Mouse (Mus musculus) forebrain, embryonic 10.5 days (tissue): ENCODE results near the gene Elmo1. TPM values are rescaled to one million over a fixed set of nuclear protein-coding genes. Genes with fewer than 3 reads are reported as not detected.
A peak's percentile ranks its signal among the peaks of the same experiment; 100 is the strongest.

Experiments used
- DNase-seq: peaks from one replicate; pipeline ENCODE4 v3.0.0-alpha.2; 2017; ENCODE audit warnings: low spot score; ENCODE audit errors: extremely low spot score
- H3K27ac ChIP-seq: fragments of 300-500 bp; sonication (generic); 2 replicates; pipeline ENCODE4 v1.5.1; 2016; ENCODE audit warnings: mild to moderate bottlenecking
- H3K27me3 ChIP-seq: fragments of 300-500 bp; sonication (generic); 2 replicates; pipeline ENCODE4 v1.6.1; 2016; ENCODE audit warnings: mild to moderate bottlenecking; ENCODE audit not compliant: poor library complexity, severe bottlenecking
- H3K36me3 ChIP-seq: fragments of 300-500 bp; sonication (generic); replicated peaks from 2 replicates; pipeline ENCODE4 v1.6.1; 2016; ENCODE audit warnings: mild to moderate bottlenecking, moderate library complexity
- H3K4me1 ChIP-seq: fragments of 300-500 bp; sonication (generic); 2 replicates; pipeline ENCODE4 v1.6.1; 2016
- H3K4me3 ChIP-seq: fragments of 300-500 bp; sonication (generic); 2 replicates; pipeline ENCODE4 v1.5.1; 2016; ENCODE audit warnings: mild to moderate bottlenecking, moderate library complexity
- H3K9me3 ChIP-seq: fragments of 300-500 bp; sonication (generic); 2 replicates; pipeline ENCODE4 v1.6.1; 2016; ENCODE audit warnings: mild to moderate bottlenecking, moderate library complexity
- WGBS: fragments of 180-500 bp; shearing (Covaris S2); methylation state at CpG from one replicate; pipeline ENCODE4 v1.1.7; 2016; 5-methylcytosine and 5-hydroxymethylcytosine counted together
- polyA plus RNA-seq: library from polyadenylated mRNA; unstranded; fragments of >200 nt; fragmentation: Nextera tagmentation; extraction: Ambion mirVana; gene quantifications from 2 replicates; pipeline ENCODE4 v1.2.1, GENCODE M21; 2016

The Elmo1 gene
- polyA plus RNA-seq, 1 experiment from 2014 or later, result 8.9 TPM

DNA sequence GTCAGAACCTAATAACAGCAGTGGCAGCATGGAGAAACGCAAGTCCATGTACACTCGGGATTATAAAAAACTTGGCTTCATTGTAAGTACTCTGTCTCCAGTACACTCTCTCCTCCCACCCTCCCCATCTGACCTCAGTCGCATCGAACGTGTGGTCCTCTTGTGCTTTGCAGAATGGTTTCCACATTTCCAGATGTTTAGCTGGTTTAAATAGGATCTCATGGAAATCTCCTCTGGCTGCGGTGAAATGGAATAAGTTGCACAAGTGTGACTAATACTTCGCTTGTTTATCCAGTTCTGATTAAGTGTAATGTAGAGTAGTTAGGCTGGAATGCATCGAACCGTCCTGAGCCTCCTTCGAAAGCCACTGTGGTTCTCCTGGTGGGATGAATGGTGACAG is 200.0 kb downstream of the Elmo1 start:
- no peaks in the 10 kb centered on the region for H3K9me3 ChIP-seq
- H3K36me3 ChIP-seq, result no peaks in the 10 kb centered on the region
- 88% methylated on average over 10 of the region's 10 CpGs for WGBS
- no peak overlapping the region for H3K4me3 ChIP-seq
- H3K27me3 ChIP-seq, result no peaks in the 10 kb centered on the region
- H3K4me1 ChIP-seq, result peaks cover 5% of the 10 kb centered on the region
- H3K27ac ChIP-seq, result no peak overlapping the region
- DNase-seq, result no peak

DNA sequence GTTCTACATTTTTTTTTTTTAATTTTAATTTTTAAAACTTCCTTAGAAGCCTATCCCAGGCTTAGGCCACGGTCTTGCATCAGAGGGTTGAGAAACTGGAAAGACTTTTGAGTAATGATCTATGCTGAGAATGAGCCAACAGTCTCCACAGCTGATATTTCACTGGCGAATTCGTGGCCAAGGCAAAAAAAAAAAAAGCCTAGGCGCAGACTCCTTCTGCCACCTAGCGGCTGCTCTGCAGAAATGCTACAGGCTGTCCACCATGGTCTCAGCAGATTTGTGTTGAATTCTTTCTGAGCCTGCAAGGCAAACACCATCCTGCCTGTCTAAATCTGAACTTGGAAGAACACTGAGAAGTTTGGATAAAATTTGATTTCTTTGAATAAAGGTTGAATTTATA is 202.0 kb downstream of the Elmo1 start:
- WGBS, result 9% methylated on average over 5 of the region's 5 CpGs
- DNase-seq, result peak; percentile 30

DNA sequence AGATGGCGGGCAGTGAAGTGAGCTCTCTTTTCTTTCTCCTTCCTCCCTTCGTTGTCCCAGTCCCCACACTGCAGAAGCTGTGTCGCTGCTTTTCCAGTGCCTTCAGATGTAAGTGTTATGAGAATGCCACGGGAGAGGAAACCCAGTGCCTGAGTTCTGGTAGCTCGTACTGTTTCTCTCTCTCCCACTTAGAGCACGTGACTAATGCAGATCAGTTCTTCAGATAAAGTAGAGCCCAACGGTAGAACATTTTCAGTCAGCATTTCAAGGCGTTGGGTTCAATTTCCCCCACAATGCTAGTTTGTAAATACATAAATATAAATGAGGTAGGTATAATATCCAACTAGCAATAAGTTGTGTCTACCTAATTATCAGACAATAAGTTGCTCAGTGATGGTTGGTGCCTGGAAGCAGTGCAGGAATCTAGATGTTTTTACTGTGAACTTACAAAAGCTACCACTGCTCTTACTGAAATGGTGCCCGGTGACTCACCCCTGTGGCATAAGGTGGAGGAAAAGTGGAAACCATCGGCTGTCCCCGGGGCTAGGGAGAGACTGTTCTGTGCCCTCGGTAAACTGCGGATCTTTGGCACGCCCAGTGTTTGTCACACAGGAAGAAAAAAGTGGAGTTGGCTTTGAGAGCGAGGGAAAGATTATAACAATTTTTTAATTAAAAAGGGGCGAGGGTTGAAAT is 205.0 kb downstream of the Elmo1 start:
- no peaks in the 10 kb centered on the region for H3K36me3 ChIP-seq
- WGBS, result 89% methylated on average over 16 of the region's 16 CpGs
- no peaks in the 10 kb centered on the region for H3K27me3 ChIP-seq
- H3K4me1 ChIP-seq, result no peaks in the 10 kb centered on the region
- H3K9me3 ChIP-seq, result no peaks in the 10 kb centered on the region
- no peak for DNase-seq
- no peak overlapping the region for H3K27ac ChIP-seq
- no peak overlapping the region for H3K4me3 ChIP-seq

More for the DNA sequence above, 202.0 kb downstream of the Elmo1 start:
- Histone ChIP-seq H3K27ac (no peak overlapping the region), H3K9me3 (no peaks in the 10 kb centered on the region), H3K4me1 (peaks cover 5% of the 10 kb centered on the region), H3K36me3 (no peaks in the 10 kb centered on the region), H3K4me3 (no peak overlapping the region), H3K27me3 (no peaks in the 10 kb centered on the region)

DNA sequence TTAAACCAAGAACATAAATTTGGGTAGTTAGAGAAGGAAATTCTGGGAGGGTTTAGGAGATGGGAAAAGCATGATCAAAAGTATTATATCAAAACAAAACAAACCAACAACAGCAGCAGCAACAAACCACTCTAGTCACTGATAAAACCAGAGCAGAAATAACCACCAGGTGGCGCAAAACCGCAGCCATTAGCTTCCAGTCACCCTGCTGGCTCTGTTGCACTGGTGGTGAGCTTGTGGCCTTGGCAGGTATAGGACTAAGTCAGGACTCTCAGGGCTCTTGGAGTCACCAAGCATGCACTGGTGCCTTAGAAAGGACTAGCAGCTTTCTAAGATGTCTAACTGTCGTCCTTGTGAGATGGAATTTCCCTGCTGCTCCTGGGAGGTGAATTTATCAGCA is 207.4 kb downstream of the Elmo1 start:
- DNase-seq, result peak; percentile 56
- no peak overlapping the region for H3K4me3 ChIP-seq

DNA sequence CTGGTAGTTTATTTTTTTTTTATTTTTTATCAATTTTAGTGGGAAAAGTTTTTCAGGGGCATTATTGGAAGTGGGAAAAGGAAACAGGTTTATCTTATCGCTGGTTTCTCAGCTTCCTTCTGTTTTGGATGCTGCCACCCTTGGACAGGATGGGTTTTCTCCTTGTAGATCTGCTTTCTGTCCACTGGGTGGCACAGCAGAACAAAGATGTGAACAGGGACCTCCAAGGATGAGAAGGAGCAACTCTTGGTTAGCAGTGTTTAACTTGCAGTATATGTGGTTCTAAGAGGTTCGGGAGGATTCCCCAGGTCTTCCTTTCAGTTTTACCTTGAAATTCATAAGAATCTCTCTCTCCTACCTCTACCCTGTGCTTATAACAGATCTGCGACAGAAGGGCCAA is 209.0 kb downstream of the Elmo1 start:
- Histone ChIP-seq H3K9me3 (no peaks in the 10 kb centered on the region), H3K36me3 (no peaks in the 10 kb centered on the region), H3K27ac (no peak overlapping the region), H3K27me3 (no peaks in the 10 kb centered on the region), H3K4me1 (no peaks in the 10 kb centered on the region), H3K4me3 (no peak overlapping the region)
- 66% methylated on average over 3 of the region's 3 CpGs for WGBS
- no peak for DNase-seq

More for the DNA sequence above, 207.4 kb downstream of the Elmo1 start:
- whole genome bisulfite sequencing, result 16% methylated on average over 3 of the region's 3 CpGs
- H3K9me3 ChIP-seq, result no peaks in the 10 kb centered on the region
- H3K27me3 ChIP-seq, result no peaks in the 10 kb centered on the region
- no peaks in the 10 kb centered on the region for H3K4me1 ChIP-seq
- no peaks in the 10 kb centered on the region for H3K36me3 ChIP-seq
- no peak overlapping the region for H3K27ac ChIP-seq

DNA sequence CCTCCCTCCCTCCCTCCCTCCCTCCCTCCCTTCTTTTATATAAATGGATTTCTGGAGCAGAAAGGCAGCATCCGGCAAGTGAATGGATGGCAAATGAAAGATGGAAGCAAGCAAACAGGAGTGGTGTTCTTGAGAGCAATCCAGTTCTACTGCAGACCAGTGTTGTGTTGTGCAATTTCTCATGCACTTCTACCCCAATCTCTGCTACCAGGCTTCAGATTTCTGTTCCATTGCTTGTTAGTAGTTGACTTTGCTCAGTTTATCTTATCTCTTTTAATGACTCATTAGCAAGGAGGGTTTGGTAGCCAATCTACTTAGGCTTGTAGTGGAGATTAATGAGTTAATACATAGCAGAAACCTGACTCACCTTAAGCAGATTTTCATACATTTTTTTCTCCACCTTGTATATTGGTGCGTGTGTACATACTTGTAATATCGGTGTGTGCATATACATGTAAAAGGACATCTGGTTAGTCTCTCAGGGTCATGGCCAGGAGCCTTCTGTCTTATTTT is 209.7 kb downstream of the Elmo1 start:
- WGBS, result 87% methylated on average over 3 of the region's 3 CpGs
- H3K27me3 ChIP-seq, result no peaks in the 10 kb centered on the region
- no peaks in the 10 kb centered on the region for H3K9me3 ChIP-seq
- H3K27ac ChIP-seq, result no peak overlapping the region
- H3K4me3 ChIP-seq, result no peak overlapping the region
- H3K4me1 ChIP-seq, result no peaks in the 10 kb centered on the region
- DNase-seq, result no peak
- no peaks in the 10 kb centered on the region for H3K36me3 ChIP-seq

DNA sequence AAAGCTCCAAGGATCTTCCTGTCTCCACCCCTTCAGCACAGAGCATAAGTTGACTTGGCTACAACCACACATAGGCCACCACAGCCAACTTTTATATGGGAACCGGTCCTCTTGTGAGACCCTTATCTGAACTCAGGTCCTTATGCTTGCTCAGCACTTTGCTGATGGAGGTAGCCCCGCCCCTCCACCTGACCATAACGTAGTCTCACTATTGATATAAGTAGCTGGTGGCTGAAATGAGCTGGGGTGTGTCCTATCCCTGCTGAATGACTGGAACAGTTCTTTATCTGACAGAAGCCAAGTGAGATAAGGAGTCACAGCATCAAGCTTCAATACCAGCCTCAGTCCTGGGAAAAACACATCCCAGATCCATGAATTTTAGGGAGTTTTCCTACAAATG is 210.2 kb downstream of the Elmo1 start:
- 82% methylated on average over 3 of the region's 3 CpGs for WGBS
- H3K9me3 ChIP-seq, result no peaks in the 10 kb centered on the region
- no peak for DNase-seq
- no peaks in the 10 kb centered on the region for H3K27me3 ChIP-seq
- no peaks in the 10 kb centered on the region for H3K4me1 ChIP-seq
- no peak overlapping the region for H3K4me3 ChIP-seq
- H3K27ac ChIP-seq, result no peak overlapping the region
- H3K36me3 ChIP-seq, result no peaks in the 10 kb centered on the region

DNA sequence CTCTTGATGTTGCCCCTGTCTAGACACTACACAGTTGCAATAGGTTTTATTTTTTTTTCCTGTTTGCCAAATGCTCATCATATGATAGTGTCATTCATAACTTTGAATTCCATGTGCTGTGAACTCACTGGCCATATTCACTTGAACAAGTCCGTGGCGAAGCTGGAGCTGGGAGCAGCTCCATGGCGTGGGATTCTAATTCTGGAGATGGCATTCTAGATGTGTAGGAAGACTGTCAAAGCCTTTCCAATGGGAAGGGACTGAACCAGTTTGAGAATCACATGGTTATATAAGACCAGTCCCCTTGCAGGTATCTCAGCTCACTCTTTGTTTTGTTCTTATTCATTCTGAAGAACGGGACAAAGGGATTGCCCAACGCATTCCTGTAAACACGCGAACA is 211.4 kb downstream of the Elmo1 start:
- no peak for DNase-seq
- Histone ChIP-seq H3K4me3 (no peak overlapping the region), H3K27me3 (no peaks in the 10 kb centered on the region), H3K4me1 (peaks cover 4% of the 10 kb centered on the region; the same call in 1 of the 2 replicates), H3K27ac (no peak overlapping the region), H3K36me3 (no peaks in the 10 kb centered on the region), H3K9me3 (no peaks in the 10 kb centered on the region)
- WGBS, result 96% methylated on average over 7 of the region's 7 CpGs

DNA sequence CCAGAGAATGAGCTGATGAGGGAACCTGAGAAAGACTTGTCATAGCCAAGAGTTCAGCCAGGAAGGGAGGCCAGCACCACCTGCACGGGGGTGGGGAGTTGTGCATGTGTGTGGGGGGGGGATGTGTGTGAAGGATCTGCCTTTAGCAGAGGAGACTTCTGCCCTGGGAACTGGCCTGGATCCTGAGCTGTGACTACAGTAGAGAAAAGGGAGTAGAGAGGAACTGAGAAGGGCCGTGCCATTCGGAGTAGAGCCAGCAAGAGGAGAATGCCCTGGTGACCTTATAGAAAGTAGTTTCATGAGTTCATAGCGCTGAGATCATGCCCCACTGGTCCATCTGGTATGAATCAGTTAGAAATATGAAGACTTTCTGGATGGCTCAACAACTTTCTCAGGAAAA is 215.2 kb downstream of the Elmo1 start:
- Histone ChIP-seq H3K9me3 (no peaks in the 10 kb centered on the region), H3K4me3 (no peak overlapping the region), H3K4me1 (peaks cover 5% of the 10 kb centered on the region; the same call in 1 of the 2 replicates), H3K27me3 (no peaks in the 10 kb centered on the region), H3K27ac (no peak overlapping the region), H3K36me3 (no peaks in the 10 kb centered on the region)
- 82% methylated on average over 4 of the region's 4 CpGs for WGBS
- no peak for DNase-seq

DNA sequence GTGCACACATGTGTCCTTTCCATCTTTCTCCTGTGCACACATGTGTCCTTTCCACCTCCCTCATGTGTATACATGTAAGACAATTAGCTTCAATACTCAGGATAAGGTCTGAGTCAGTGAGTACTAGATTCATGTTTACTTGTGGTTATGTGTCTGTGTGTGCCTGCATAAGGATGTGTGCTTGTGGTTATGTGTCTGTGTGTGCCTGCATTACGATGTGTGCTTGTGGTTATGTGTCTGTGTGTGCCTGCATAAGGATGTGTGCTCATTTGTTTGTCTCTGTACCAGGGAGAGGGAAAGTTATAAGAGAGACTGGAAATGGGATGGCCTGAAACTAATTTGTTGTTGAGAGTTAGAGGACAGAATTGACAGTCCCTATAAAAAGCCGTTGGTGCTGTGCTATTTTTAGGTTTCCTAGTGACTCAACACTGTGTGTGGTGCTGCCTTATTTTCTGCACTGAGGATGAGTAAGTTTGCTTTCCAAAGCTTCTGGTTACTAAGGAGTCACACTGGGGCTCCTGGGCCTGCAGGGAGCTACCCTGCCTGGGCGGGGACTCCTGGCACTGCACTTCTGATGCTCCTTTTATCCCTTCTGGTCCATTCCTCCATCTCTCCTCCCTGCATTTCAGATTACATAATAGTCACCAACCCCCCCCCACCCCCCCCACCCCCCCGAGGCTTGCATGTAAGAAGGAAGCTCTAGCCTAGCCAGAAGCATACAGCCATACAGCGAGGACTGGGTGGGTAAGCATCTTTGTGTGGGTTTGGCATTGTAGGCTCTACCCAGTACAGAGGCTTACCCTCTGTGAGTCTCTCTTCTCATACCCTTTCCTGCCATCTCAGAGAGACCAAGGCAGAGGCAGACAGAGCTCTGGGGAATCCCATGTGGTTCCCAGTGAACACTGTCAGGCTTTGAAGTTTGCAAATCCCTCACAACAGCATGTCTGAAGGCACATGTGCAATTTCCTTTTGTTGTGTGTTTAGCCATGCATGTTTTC is 216.1 kb downstream of the Elmo1 start:
- Histone ChIP-seq H3K4me3 (no peak overlapping the region), H3K27me3 (no peaks in the 10 kb centered on the region), H3K36me3 (no peaks in the 10 kb centered on the region), H3K4me1 (peaks cover 5% of the 10 kb centered on the region; the same call in 1 of the 2 replicates), H3K27ac (no peak overlapping the region), H3K9me3 (no peaks in the 10 kb centered on the region)
- 69% methylated on average over 5 of the region's 5 CpGs for WGBS
- DNase-seq, result no peak

DNA sequence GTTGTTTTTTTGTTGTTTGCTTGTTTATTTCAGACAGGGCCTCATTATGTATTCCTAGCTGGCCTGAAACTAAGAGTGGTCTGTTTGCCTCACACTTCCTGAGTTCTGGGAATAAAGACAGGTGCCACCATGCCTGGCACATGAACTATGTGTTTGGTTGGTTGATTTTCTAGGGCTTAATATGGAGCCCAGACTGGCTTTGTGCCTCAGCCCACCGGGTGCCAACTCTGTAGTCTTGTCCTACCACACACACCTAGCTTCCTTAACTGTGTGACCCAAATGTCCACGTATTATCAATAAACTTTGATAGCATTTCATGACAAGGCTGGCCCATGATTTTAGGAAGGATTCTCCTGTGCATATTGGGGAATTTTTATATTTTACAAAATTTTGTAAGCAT is 217.0 kb downstream of the Elmo1 start:
- Histone ChIP-seq H3K9me3 (no peaks in the 10 kb centered on the region), H3K4me3 (no peak overlapping the region), H3K36me3 (no peaks in the 10 kb centered on the region), H3K4me1 (peaks cover 5% of the 10 kb centered on the region; the same call in 1 of the 2 replicates), H3K27ac (no peak overlapping the region), H3K27me3 (no peaks in the 10 kb centered on the region)
- DNase-seq, result no peak
- WGBS, result 91% methylated on average over 2 of the region's 2 CpGs

DNA sequence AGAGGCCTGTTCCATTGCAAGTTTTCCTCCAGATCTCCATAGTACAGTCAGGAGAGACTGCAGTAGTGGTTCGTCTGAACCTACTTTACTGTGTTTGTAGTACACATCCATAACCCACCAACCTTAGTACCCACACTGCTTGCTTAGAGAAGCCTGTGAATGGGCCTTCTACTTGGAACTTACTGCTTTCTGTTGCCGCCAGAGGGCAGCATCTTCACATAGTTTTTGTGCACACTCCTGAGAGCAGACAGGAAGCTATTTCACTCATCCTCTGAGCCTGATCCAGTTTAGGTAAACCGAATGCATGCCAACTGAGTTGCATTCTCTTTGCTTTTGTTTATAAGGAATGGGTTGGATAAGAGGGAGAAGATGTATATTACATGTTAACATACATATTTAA is 221.2 kb downstream of the Elmo1 start:
- WGBS, result 25% methylated on average over 3 of the region's 3 CpGs
- Histone ChIP-seq H3K9me3 (no peaks in the 10 kb centered on the region), H3K27ac (no peak overlapping the region), H3K4me1 (peaks cover 8% of the 10 kb centered on the region), H3K4me3 (no peak overlapping the region), H3K36me3 (no peaks in the 10 kb centered on the region), H3K27me3 (no peaks in the 10 kb centered on the region)
- DNase-seq, result peak; percentile 66

DNA sequence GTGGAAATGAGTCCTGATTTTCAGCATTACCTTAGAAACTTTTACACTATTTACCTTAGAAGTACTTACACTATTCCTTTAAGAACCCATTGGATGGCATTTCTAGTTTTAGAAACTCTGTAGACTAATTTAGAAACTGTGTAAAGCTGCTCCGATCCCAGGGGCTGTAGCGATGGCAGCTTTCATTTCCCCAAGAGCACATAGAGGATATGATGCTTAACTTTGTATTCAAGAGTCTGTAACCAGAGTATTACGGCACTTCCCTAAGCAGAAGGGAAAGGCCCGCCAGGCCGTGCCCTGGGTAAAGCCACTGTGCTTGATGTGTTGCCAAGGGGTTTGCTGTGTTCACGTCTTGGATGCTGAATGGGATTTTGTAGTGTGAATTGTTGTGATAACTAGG is 222.9 kb downstream of the Elmo1 start:
- no peak for DNase-seq
- Histone ChIP-seq H3K9me3 (no peaks in the 10 kb centered on the region), H3K27me3 (no peaks in the 10 kb centered on the region), H3K36me3 (no peaks in the 10 kb centered on the region), H3K27ac (no peak overlapping the region), H3K4me3 (no peak overlapping the region), H3K4me1 (peaks cover 5% of the 10 kb centered on the region)
- 89% methylated on average over 6 of the region's 6 CpGs for WGBS
